Mouse (Mus musculus) lung, postnatal 0 days (tissue): ENCODE measurements around the gene Cuedc1. TPM values are rescaled to one million over a fixed set of nuclear protein-coding genes. Genes with fewer than 3 reads are reported as not detected.
"Not testable (repeated sequence)": the region's sequence is repeated elsewhere in the genome, so short reads cannot be mapped to it uniquely, and the experiment has no call there.

Source experiments
- ATAC-seq: fragments of 200-750 bp; cut with Nextera tagmentation; 2 replicates; pipeline ENCODE4 v1.8.0; 2017; ENCODE audit warnings: moderate library complexity
- DNase-seq: peaks from one replicate; pipeline ENCODE4 v3.0.0-alpha.2; 2016; ENCODE audit warnings: low spot score
- H3K27ac ChIP-seq: fragments of 300-500 bp; sonication (generic); 2 replicates; pipeline ENCODE4 v1.5.1; 2014; ENCODE audit warnings: antibody characterized with exemption, mild to moderate bottlenecking, low read length, mixed read lengths
- H3K27me3 ChIP-seq: fragments of 300-500 bp; sonication (generic); replicated peaks from 2 replicates; pipeline ENCODE4 v1.6.1; 2014; ENCODE audit warnings: low read length, mixed read lengths; ENCODE audit not compliant: insufficient read depth
- H3K36me3 ChIP-seq: fragments of 300-500 bp; sonication (generic); 2 replicates; pipeline ENCODE4 v1.6.1; 2014; ENCODE audit warnings: low read length, mixed read lengths; ENCODE audit not compliant: insufficient read depth
- H3K4me1 ChIP-seq: fragments of 300-500 bp; sonication (generic); 2 replicates; pipeline ENCODE4 v1.6.1; 2014; ENCODE audit warnings: antibody characterized with exemption, low read depth, low read length, mixed read lengths; ENCODE audit not compliant: insufficient read depth
- H3K4me2 ChIP-seq: fragments of 300-500 bp; sonication (generic); replicated peaks from 2 replicates; pipeline ENCODE4 v1.6.1; 2014; ENCODE audit warnings: low read depth, mild to moderate bottlenecking, low read length, moderate library complexity, mixed read lengths
- H3K4me3 ChIP-seq: fragments of 300-500 bp; sonication (generic); 2 replicates; pipeline ENCODE4 v1.5.1; 2014; ENCODE audit warnings: low read depth, low read length
- H3K9ac ChIP-seq: fragments of 300-500 bp; sonication (generic); replicated peaks from 2 replicates; pipeline ENCODE4 v1.6.1; 2014; ENCODE audit warnings: low read depth, mild to moderate bottlenecking
- H3K9me3 ChIP-seq: fragments of 300-500 bp; sonication (generic); 2 replicates; pipeline ENCODE4 v1.6.1; 2016; ENCODE audit warnings: low read length, mixed read lengths
- CTCF ChIP-seq: IDR thresholded peaks from 2 replicates; pipeline ENCODE4 v1.5.1; 2016; ENCODE audit warnings: antibody characterized with exemption, mild to moderate bottlenecking
- EP300 ChIP-seq: IDR thresholded peaks from 2 replicates; pipeline ENCODE4 v1.6.1; 2016; ENCODE audit warnings: antibody characterized with exemption, mild to moderate bottlenecking, control low read depth
- WGBS: fragments of 180-500 bp; shearing (Covaris S2); extraction: QIAGEN DNeasy Blood & Tissue Kit; methylation state at CpG from one replicate; pipeline ENCODE4 v1.1.7; 2014; 5-methylcytosine and 5-hydroxymethylcytosine counted together
- polyA plus RNA-seq: library from polyadenylated mRNA; unstranded; fragments of >200 nt; fragmentation: Nextera tagmentation; extraction: Ambion mirVana; gene quantifications from 2 replicates; pipeline ENCODE4 v1.2.1, GENCODE M21; 2015

Cuedc1 gene
- polyA plus RNA-seq, 1 experiment from 2014 or later: 14.6 TPM

- Histone ChIP-seq H3K4me2 (peak overlapping the region; percentile 43; the same call in 1 of the 2 replicates), H3K27ac (no peak overlapping the region), H3K9me3 (no peaks in the 10 kb centered on the region), H3K4me3 (no peak overlapping the region), H3K36me3 (no peaks in the 10 kb centered on the region), H3K27me3 (0 out of 2 replicates have a peak, but pooled peaks cover 7% of the 10 kb centered on the region), H3K9ac (no peak overlapping the region), H3K4me1 (0 out of 2 replicates have a peak, but pooled peaks cover 1% of the 10 kb centered on the region)
- ATAC-seq (no peak), DNase-seq (no peak)
- no peak for TF ChIP-seq EP300
- WGBS: 61% methylated on average over 8 of the region's 8 CpGs
Observed at GRCm38 (mm10) chr11:88188216-88188615, 90.4 kb downstream of the Cuedc1 start.

DNA sequence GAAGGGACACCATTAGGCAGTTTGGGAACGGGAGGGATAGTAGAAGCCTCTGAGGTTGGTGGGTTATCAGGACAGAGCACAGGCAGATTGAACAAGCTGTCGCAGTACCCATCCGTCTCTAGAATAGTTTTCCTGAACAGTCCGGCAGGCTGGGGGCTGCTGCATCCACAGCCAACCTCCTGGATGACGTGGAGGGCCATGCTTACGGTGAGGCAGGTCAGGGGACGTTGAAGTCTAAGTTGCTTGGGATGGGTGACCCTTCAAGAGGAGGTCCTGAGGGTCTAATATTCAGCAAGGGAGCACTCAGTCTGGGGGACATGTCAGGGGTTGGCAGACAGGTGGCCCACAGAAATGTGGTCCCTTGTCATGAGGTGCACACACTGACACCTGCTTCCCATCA is 90.8 kb downstream of the Cuedc1 start:
- no peaks in the 10 kb centered on the region for H3K36me3 ChIP-seq
- no peak for ATAC-seq
- no peak overlapping the region for H3K27ac ChIP-seq
- H3K9me3 ChIP-seq: no peaks in the 10 kb centered on the region
- H3K4me2 ChIP-seq: no peak overlapping the region
- TF ChIP-seq CTCF: no peak
- no peak for TF ChIP-seq EP300
- H3K4me1 ChIP-seq: 0 out of 2 replicates have a peak, but pooled peaks cover 5% of the 10 kb centered on the region
- 92% methylated on average over 7 of the region's 7 CpGs for WGBS
- 0 out of 2 replicates have a peak, but pooled peaks cover 11% of the 10 kb centered on the region for H3K27me3 ChIP-seq
- H3K9ac ChIP-seq: no peak overlapping the region
- no peak for DNase-seq
- H3K4me3 ChIP-seq: no peak overlapping the region

GRCm38 (mm10) chr11:88192595-88192994 is 94.7 kb downstream of the Cuedc1 start:
- Histone ChIP-seq H3K27ac (no peak overlapping the region), H3K4me3 (no peak overlapping the region), H3K9ac (no peak overlapping the region), H3K36me3 (no peaks in the 10 kb centered on the region), H3K4me2 (no peak overlapping the region), H3K27me3 (0 out of 2 replicates have a peak, but pooled peaks cover 13% of the 10 kb centered on the region), H3K4me1 (0 out of 2 replicates have a peak, but pooled peaks cover 7% of the 10 kb centered on the region), H3K9me3 (no peaks in the 10 kb centered on the region)
- 19% methylated on average over 4 of the region's 4 CpGs for WGBS
- TF ChIP-seq EP300 (no peak), CTCF (peak; percentile 24; the same call in 1 of the 2 replicates)
- DNase-seq: peak; percentile 62
- no peak for ATAC-seq

- WGBS: 6% methylated on average over 33 of the region's 34 CpGs
- Histone ChIP-seq H3K9ac (no peak overlapping the region), H3K4me3 (peak overlapping the region; percentile 20; the same call in 1 of the 2 replicates), H3K27ac (no peak overlapping the region), H3K36me3 (no peaks in the 10 kb centered on the region), H3K27me3 (0 out of 2 replicates have a peak, but pooled peaks cover 13% of the 10 kb centered on the region), H3K4me1 (0 out of 2 replicates have a peak, but pooled peaks cover 7% of the 10 kb centered on the region), H3K9me3 (no peaks in the 10 kb centered on the region), H3K4me2 (peak overlapping the region; percentile 53)
- no peak for TF ChIP-seq EP300
- no peak for TF ChIP-seq CTCF
- ATAC-seq (peak; percentile 8; the same call in 1 of the 2 replicates), DNase-seq (no peak)
Observed at GRCm38 (mm10) chr11:88193098-88193823, 95.4 kb downstream of the Cuedc1 start.

GRCm38 (mm10) chr11:88193824-88194696 is 96.2 kb downstream of the Cuedc1 start:
- Histone ChIP-seq H3K27ac (no peak overlapping the region), H3K36me3 (no peaks in the 10 kb centered on the region), H3K9me3 (no peaks in the 10 kb centered on the region), H3K4me2 (peak overlapping the region; percentile 53), H3K4me3 (peak overlapping the region; percentile 20; the same call in 1 of the 2 replicates), H3K9ac (no peak overlapping the region), H3K4me1 (0 out of 2 replicates have a peak, but pooled peaks cover 7% of the 10 kb centered on the region), H3K27me3 (0 out of 2 replicates have a peak, but pooled peaks cover 13% of the 10 kb centered on the region)
- ATAC-seq: peak; percentile 30; the same call in 1 of the 2 replicates
- no peak for TF ChIP-seq EP300
- no peak for TF ChIP-seq CTCF
- 12% methylated on average over 29 of the region's 29 CpGs for WGBS
- peak; percentile 41 for DNase-seq

GRCm38 (mm10) chr11:88195699-88196098 is 97.8 kb downstream of the Cuedc1 start:
- DNase-seq, H3K9ac ChIP-seq, H3K36me3 ChIP-seq, H3K4me1 ChIP-seq, H3K27ac ChIP-seq, ATAC-seq, H3K4me3 ChIP-seq, H3K4me2 ChIP-seq, H3K9me3 ChIP-seq: not testable (repeated sequence)
- 82% methylated on average over 3 of the region's 3 CpGs for WGBS
- 0 out of 2 replicates have a peak, but pooled peaks cover 13% of the 10 kb centered on the region for H3K27me3 ChIP-seq
